ENCODE assay signal across 8 mouse cellular contexts in genomic region chr4:155018601-155019335, GRCm38 (mm10). TPM values are rescaled to one million over a fixed set of nuclear protein-coding genes. Genes with fewer than 3 reads are reported as not detected.
DNase-seq lines count a peak whose midpoint lies in the region; ATAC-seq and TF ChIP-seq lines count a peak whose summit lies in the region.

No protein-coding gene starts in this region.

- H3K4me2 ChIP-seq in forebrain, embryonic 14.5 days (ENCODE audit: low read length), result peak overlapping the region; percentile 40
- H3K4me2 ChIP-seq in kidney, embryonic 16.5 days (replicated peaks; ENCODE audit: low read depth, low read length), result peak overlapping the region; percentile 18; the same call in 1 of the 2 replicates
- H3K4me2 ChIP-seq in midbrain, embryonic 15.5 days, result peak overlapping the region; percentile 32

- H3K36me3 ChIP-seq in forebrain, embryonic 14.5 days (ENCODE audit: control insufficient read depth, insufficient read depth, low read length), result no peaks in the 10 kb centered on the region
- no peaks in the 10 kb centered on the region for H3K36me3 ChIP-seq in kidney, embryonic 16.5 days (ENCODE audit: insufficient read depth, low read length)
- H3K36me3 ChIP-seq in midbrain, embryonic 15.5 days (replicated peaks), result no peaks in the 10 kb centered on the region

- intact Hi-C loops in left cerebral cortex, adult 2 months (cut with DNase I), result no loop called here
- intact Hi-C loops in left cerebral cortex, postnatal 25 days (cut with DNase I), result loop anchor here (5.0 kb wide), 1 partner anchor 34 kb away; no protein-coding TSS in a partner anchor
- intact Hi-C loops in gastrocnemius, postnatal 14 days (cut with DNase I; ENCODE audit: low total_unique reads), result no loop called here

- no peak for DNase-seq in left cerebral cortex, adult 2 months (ENCODE audit: extremely low spot score in 1 of 2, low spot score in 2 of 2)
- no peak for DNase-seq in left cerebral cortex, postnatal 25 days (ENCODE audit: low spot score in 2 of 2)
- peak; percentile 18 for DNase-seq in c-Kit-positive CD71-positive TER-119-positive erythroid progenitor cells, embryonic 14.5 days (ENCODE audit: low spot score)
- DNase-seq in forebrain, embryonic 14.5 days (ENCODE audit: low spot score), result no peak
- no peak for DNase-seq in gastrocnemius, postnatal 14 days
- DNase-seq in layer of hippocampus, adult 9-10 months (ENCODE audit: low spot score), result no peak

- H3K4me1 ChIP-seq in forebrain, embryonic 14.5 days (ENCODE audit: control insufficient read depth, insufficient read depth, low read length), result peaks cover 25% of the 10 kb centered on the region
- H3K4me1 ChIP-seq in kidney, embryonic 16.5 days (ENCODE audit: insufficient read depth, low read length), result peaks cover 10% of the 10 kb centered on the region
- peaks cover 44% of the 10 kb centered on the region for H3K4me1 ChIP-seq in midbrain, embryonic 15.5 days

- peak overlapping the region; percentile 45 for H3K4me3 ChIP-seq in left cerebral cortex, adult 2 months
- peak overlapping the region; percentile 20 for H3K4me3 ChIP-seq in forebrain, embryonic 14.5 days (ENCODE audit: low read depth, low read length)
- H3K4me3 ChIP-seq in kidney, embryonic 16.5 days (ENCODE audit: low read length), result no peak overlapping the region
- H3K4me3 ChIP-seq in midbrain, embryonic 15.5 days, result peak overlapping the region; percentile 7; the same call in 1 of the 2 replicates

- H3K27ac ChIP-seq in left cerebral cortex, adult 2 months, result peak overlapping the region; percentile 84
- no peak overlapping the region; the same call in 1 of the 2 replicates for H3K27ac ChIP-seq in forebrain, embryonic 14.5 days (ENCODE audit: low read depth, low read length)
- H3K27ac ChIP-seq in kidney, embryonic 16.5 days (ENCODE audit: low read length), result no peak overlapping the region
- no peak overlapping the region for H3K27ac ChIP-seq in midbrain, embryonic 15.5 days

- no peak for TF ChIP-seq CTCF in left cerebral cortex, adult 2 months (IDR thresholded peaks at IDR 0.05)

- no peaks in the 10 kb centered on the region for H3K27me3 ChIP-seq in forebrain, embryonic 14.5 days (replicated peaks; ENCODE audit: control insufficient read depth, insufficient read depth, low read length)
- no peaks in the 10 kb centered on the region for H3K27me3 ChIP-seq in kidney, embryonic 16.5 days (ENCODE audit: insufficient read depth, low read length)
- H3K27me3 ChIP-seq in midbrain, embryonic 15.5 days (replicated peaks), result no peaks in the 10 kb centered on the region

- peak; percentile 54 for ATAC-seq in forebrain, embryonic 14.5 days
- ATAC-seq in kidney, embryonic 16.5 days (ENCODE audit: low FRiP score, low TSS enrichment), result peak; percentile 17; the same call in 1 of the 2 replicates
- peak; percentile 38; the same call in 1 of the 2 replicates for ATAC-seq in midbrain, embryonic 15.5 days (replicated peaks)

- H3K9ac ChIP-seq in forebrain, embryonic 14.5 days (ENCODE audit: low read length), result peak overlapping the region; percentile 38; the same call in 1 of the 2 replicates
- no peak overlapping the region for H3K9ac ChIP-seq in kidney, embryonic 16.5 days (replicated peaks; ENCODE audit: low read length)
- peak overlapping the region; percentile 15; the same call in 1 of the 2 replicates for H3K9ac ChIP-seq in midbrain, embryonic 15.5 days

- WGBS in forebrain, embryonic 14.5 days, result 5% methylated on average over 15 of the region's 15 CpGs
- WGBS in kidney, embryonic 16.5 days, result 4% methylated on average over 15 of the region's 15 CpGs
- WGBS in midbrain, embryonic 15.5 days, result 7% methylated on average over 15 of the region's 15 CpGs

- no peaks in the 10 kb centered on the region for H3K9me3 ChIP-seq in forebrain, embryonic 14.5 days (replicated peaks; ENCODE audit: control insufficient read depth, low read length)
- no peaks in the 10 kb centered on the region for H3K9me3 ChIP-seq in kidney, embryonic 16.5 days (ENCODE audit: low read length)
- no peaks in the 10 kb centered on the region for H3K9me3 ChIP-seq in midbrain, embryonic 15.5 days

RNA-seq across cellular contexts. Expression of gene Plch2, which starts 37.8 kb away (rescaled TPM):
- 10 to 100 TPM; 83.4 to 90.2 TPM for total RNA-seq in left cerebral cortex, adult 2 months (2021)
- total RNA-seq in left cerebral cortex, postnatal 25 days (2021), result 10 to 100 TPM; 76.2 to 81.5 TPM
- polyA plus RNA-seq in forebrain, embryonic 14.5 days (2014; fragmentation: Nextera tagmentation; extraction: Ambion mirVana), result 6.2 and 7.4 TPM in 2 replicates
- 3.6 and 3.8 TPM in 2 replicates for polyA plus RNA-seq in kidney, embryonic 16.5 days (2015; fragmentation: Nextera tagmentation; extraction: Ambion mirVana)
- polyA plus RNA-seq in midbrain, embryonic 15.5 days (2015; fragmentation: Nextera tagmentation; extraction: Ambion mirVana), result 20.1 and 23.0 TPM in 2 replicates
- under 1 TPM in 1 of 2 experiments, not detected in 1; 0.04 TPM for total RNA-seq in gastrocnemius, postnatal 14 days (2021)

RNA-seq across cellular contexts. Expression of gene Pex10, which starts 48.0 kb away (rescaled TPM):
- total RNA-seq in left cerebral cortex, adult 2 months (2021), result 10 to 100 TPM; 17.4 to 18.3 TPM
- total RNA-seq in left cerebral cortex, postnatal 25 days (2021), result 10 to 100 TPM; 18.7 to 20.2 TPM
- polyA plus RNA-seq in forebrain, embryonic 14.5 days (2014; fragmentation: Nextera tagmentation; extraction: Ambion mirVana), result 4.2 and 4.9 TPM in 2 replicates
- polyA plus RNA-seq in kidney, embryonic 16.5 days (2015; fragmentation: Nextera tagmentation; extraction: Ambion mirVana), result 26.3 and 27.3 TPM in 2 replicates
- polyA plus RNA-seq in midbrain, embryonic 15.5 days (2015; fragmentation: Nextera tagmentation; extraction: Ambion mirVana), result 21.9 and 22.7 TPM in 2 replicates
- 10 to 100 TPM; 10.7 to 11.3 TPM for total RNA-seq in gastrocnemius, postnatal 14 days (2021)

RNA-seq across cellular contexts. Expression of gene Pank4, which starts 54.8 kb away (rescaled TPM):
- total RNA-seq in left cerebral cortex, adult 2 months (2021), result 10 to 100 TPM; 45.1 to 45.5 TPM
- total RNA-seq in left cerebral cortex, postnatal 25 days (2021), result 10 to 100 TPM; 37.6 to 39.8 TPM
- polyA plus RNA-seq in forebrain, embryonic 14.5 days (2014; fragmentation: Nextera tagmentation; extraction: Ambion mirVana), result 34.6 and 38.9 TPM in 2 replicates
- polyA plus RNA-seq in kidney, embryonic 16.5 days (2015; fragmentation: Nextera tagmentation; extraction: Ambion mirVana), result 51.9 and 53.8 TPM in 2 replicates
- polyA plus RNA-seq in midbrain, embryonic 15.5 days (2015; fragmentation: Nextera tagmentation; extraction: Ambion mirVana), result 44.3 and 44.9 TPM in 2 replicates
- 10 to 100 TPM; 24.1 to 31.4 TPM for total RNA-seq in gastrocnemius, postnatal 14 days (2021)

RNA-seq across cellular contexts. Expression of gene Hes5, which starts 58.0 kb away (rescaled TPM):
- total RNA-seq in left cerebral cortex, adult 2 months (2021), result 10 to 100 TPM; 22.3 to 25.3 TPM
- 10 to 100 TPM; 35.8 to 41.3 TPM for total RNA-seq in left cerebral cortex, postnatal 25 days (2021)
- 73.0 and 86.0 TPM in 2 replicates for polyA plus RNA-seq in forebrain, embryonic 14.5 days (2014; fragmentation: Nextera tagmentation; extraction: Ambion mirVana)
- 17.2 and 20.1 TPM in 2 replicates for polyA plus RNA-seq in kidney, embryonic 16.5 days (2015; fragmentation: Nextera tagmentation; extraction: Ambion mirVana)
- polyA plus RNA-seq in midbrain, embryonic 15.5 days (2015; fragmentation: Nextera tagmentation; extraction: Ambion mirVana), result 116 and 149 TPM in 2 replicates
- under 1 TPM in 1 of 2 experiments, not detected in 1; 0.16 TPM for total RNA-seq in gastrocnemius, postnatal 14 days (2021)

Comparison
In these comparisons a context has a peak if more than half of its experiments do, and no peak if none do; other contexts are left out.
1. RNA of gene Plch2, which starts 37.8 kb away (total RNA-seq): 83.4 to 90.2 TPM in left cerebral cortex, adult 2 months and 76.2 to 81.5 TPM in left cerebral cortex, postnatal 25 days; 0.04 TPM in gastrocnemius, postnatal 14 days; every median in the first group is over 10 times any median in the second.
2. Peak in every context shown above with its lines, with median percentiles within 50 percentile points of each other: ATAC-seq and H3K4me2 ChIP-seq.